Mouse (Mus musculus) lung, embryonic 16.5 days (tissue): ENCODE measurements at regions not wholly inside any gene's neighbourhood (a gene's known extent, or its start where the extent isn't known, plus 50 kb on each side); places are given as distances from the start of the nearest gene placed in this dataset.
"Not testable (repeated sequence)": the region's sequence is repeated elsewhere in the genome, so short reads cannot be mapped to it uniquely, and the experiment has no call there.

Experiments used
- ATAC-seq: fragments of 200-750 bp; cut with Nextera tagmentation; 2 replicates; pipeline ENCODE4 v1.8.0; 2017; ENCODE audit warnings: low read depth, mild to moderate bottlenecking, moderate library complexity
- H3K27ac ChIP-seq: fragments of 300-500 bp; sonication (generic); 2 replicates; pipeline ENCODE4 v1.5.1; 2014; ENCODE audit warnings: mild to moderate bottlenecking, control low read depth, low read length
- H3K27me3 ChIP-seq: fragments of 300-500 bp; sonication (generic); 2 replicates; pipeline ENCODE4 v1.6.1; 2014; ENCODE audit warnings: low read depth, low read length, mixed read lengths; ENCODE audit not compliant: control insufficient read depth, insufficient read depth
- H3K36me3 ChIP-seq: fragments of 300-500 bp; sonication (generic); 2 replicates; pipeline ENCODE4 v1.6.1; 2014; ENCODE audit warnings: low read length; ENCODE audit not compliant: control insufficient read depth, insufficient read depth
- H3K4me1 ChIP-seq: fragments of 300-500 bp; sonication (generic); replicated peaks from 2 replicates; pipeline ENCODE4 v1.6.1; 2014; ENCODE audit warnings: low read length, mixed read lengths; ENCODE audit not compliant: control insufficient read depth, insufficient read depth
- H3K4me2 ChIP-seq: fragments of 300-500 bp; sonication (generic); 2 replicates; pipeline ENCODE4 v1.6.1; 2014; ENCODE audit warnings: low read depth, low read length, control low read depth
- H3K4me3 ChIP-seq: fragments of 300-500 bp; sonication (generic); 2 replicates; pipeline ENCODE4 v1.5.1; 2014; ENCODE audit warnings: mild to moderate bottlenecking, low read length, control low read depth
- H3K9ac ChIP-seq: fragments of 300-500 bp; sonication (generic); 2 replicates; pipeline ENCODE4 v1.6.1; 2014; ENCODE audit warnings: low read length, control low read depth
- H3K9me3 ChIP-seq: fragments of 300-500 bp; sonication (generic); 2 replicates; pipeline ENCODE4 v1.6.1; 2016; ENCODE audit warnings: low read length; ENCODE audit not compliant: control insufficient read depth
- WGBS: fragments of 180-500 bp; shearing (Covaris S2); extraction: QIAGEN DNeasy Blood & Tissue Kit; methylation state at CpG from one replicate; pipeline ENCODE4 v1.1.7; 2014; 5-methylcytosine and 5-hydroxymethylcytosine counted together

DNA sequence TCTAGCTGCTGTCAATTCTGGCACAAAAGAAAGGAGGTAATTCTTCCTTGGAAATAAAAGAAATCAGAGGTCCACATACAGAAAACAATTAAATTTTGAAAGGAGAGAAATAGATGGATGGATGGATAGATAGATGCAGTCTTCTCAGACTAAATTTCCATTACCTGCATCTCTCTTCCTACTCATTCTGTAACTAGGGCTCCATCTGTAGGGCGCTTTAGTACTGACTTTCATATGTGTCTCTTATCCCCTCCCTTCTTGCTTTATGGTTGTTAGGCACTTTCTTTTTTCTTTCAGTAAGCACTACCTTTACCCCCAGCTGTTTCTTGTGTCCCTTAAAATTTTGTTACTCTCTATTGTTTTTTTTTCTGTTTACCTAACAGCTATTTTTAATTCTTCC is 72.9 kb upstream of the Olfr1324 start:
- Histone ChIP-seq H3K4me2 (no peak overlapping the region), H3K27me3 (no peaks in the 10 kb centered on the region), H3K4me1 (no peaks in the 10 kb centered on the region), H3K4me3 (no peak overlapping the region), H3K27ac (no peak overlapping the region), H3K9ac (no peak overlapping the region), H3K36me3 (no peaks in the 10 kb centered on the region), H3K9me3 (no peaks in the 10 kb centered on the region)
- ATAC-seq: no peak
- 20% methylated on average over 1 of the region's 1 CpGs for WGBS

DNA sequence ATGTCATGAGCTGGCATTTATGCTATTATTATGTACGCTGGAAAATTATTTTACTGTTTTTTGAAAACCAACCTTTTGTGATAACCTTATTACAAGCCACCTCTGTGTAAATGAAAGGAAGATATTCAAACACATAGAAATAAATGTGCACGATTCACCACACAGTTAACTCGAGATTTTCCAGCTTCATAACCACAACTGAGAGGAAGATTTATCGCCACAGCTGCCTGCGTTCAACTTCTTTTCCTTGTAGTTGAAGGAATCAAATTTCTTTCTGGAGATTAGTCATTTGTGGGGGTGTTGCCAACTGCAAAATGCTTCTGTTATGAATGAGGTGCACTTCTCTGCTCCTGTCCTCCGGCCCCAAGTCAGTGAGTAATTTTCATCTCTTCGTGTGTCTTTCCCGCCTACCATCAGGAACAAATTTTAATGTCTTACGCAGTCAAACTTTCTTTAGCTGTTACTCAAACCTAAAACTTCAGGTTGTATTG is 62.2 kb upstream of the Olfr1324 start:
- H3K9ac ChIP-seq, H3K27ac ChIP-seq, H3K9me3 ChIP-seq, H3K4me1 ChIP-seq, H3K4me2 ChIP-seq, H3K27me3 ChIP-seq, H3K36me3 ChIP-seq, H3K4me3 ChIP-seq, ATAC-seq: not testable (repeated sequence)
- 59% methylated on average over 9 of the region's 9 CpGs for WGBS
